Mouse (Mus musculus): ENCODE measurements around the gene Atat1.

- TF ChIP-seq EP300 (IDR thresholded peaks at IDR 0.05; ENCODE audit: insufficient read depth, low read depth, low read length) (no peak), CTCF (IDR thresholded peaks at IDR 0.05; ENCODE audit: low read depth, low read length) (no peak), POLR2A (IDR thresholded peaks at IDR 0.05; ENCODE audit: insufficient read depth, low read length) (no peak)
These were observed 13.4 kb upstream of the Atat1 start for GRCm38 (mm10) chr17:35923281-35923680.

Measured in ES-Bruce4 (cell line).